Comparison of ENCODE assay signal across 9 mouse cellular contexts in genomic region chr7:4844245-4844916, GRCm38 (mm10). TPM values are rescaled to one million over a fixed set of nuclear protein-coding genes. Genes with fewer than 3 reads are reported as not detected.
DNase-seq lines count a peak whose midpoint lies in the region; ATAC-seq lines count a peak whose summit lies in the region.
"Had no signal": no experiment of that assay in that cellular context is flagged by ENCODE, and none has a peak within 500 bp of the region (broad histone marks: within the 10 kb centered on the region; RNA-seq: fewer than 3 reads in every experiment).

TSS of gene Shisa7 (minus strand) at chr7:4844696.

- H3K4me1 ChIP-seq in heart, embryonic 14.5 days (ENCODE audit: control insufficient read depth in 2 of 2, insufficient read depth in 2 of 2, low read length in 2 of 2), result peaks cover 2 to 14% of the 10 kb centered on the region in 2 experiments; a peak in 2 of 4 replicates
- H3K4me1 ChIP-seq in embryonic facial prominence, embryonic 10.5 days, result peaks cover 29% of the 10 kb centered on the region
- peaks cover 14% of the 10 kb centered on the region for H3K4me1 ChIP-seq in intestine, embryonic 14.5 days (replicated peaks; ENCODE audit: control insufficient read depth, insufficient read depth, low read length)
- H3K4me1 ChIP-seq in midbrain, embryonic 10.5 days, result peaks cover 33% of the 10 kb centered on the region

- no peak for DNase-seq in heart, adult 18-20 months
- no peak for DNase-seq in embryonic facial prominence, embryonic 10.5 days (ENCODE audit: low spot score)
- no peak for DNase-seq in intestine, embryonic 14.5 days (ENCODE audit: low spot score)
- no peak for DNase-seq in midbrain, embryonic 10.5 days (ENCODE audit: low spot score)
- DNase-seq in embryo, embryonic 10.5 days (ENCODE audit: low spot score), result no peak
- no peak for DNase-seq in spleen, postnatal 10 days (ENCODE audit: low spot score in 2 of 2)
- DNase-seq in kidney, postnatal 10 days, result no peak

- peak within 1 kb of the TSS; percentile 63 for H3K4me2 ChIP-seq in heart, embryonic 14.5 days (ENCODE audit: low read length)
- peak within 1 kb of the TSS; percentile 93 for H3K4me2 ChIP-seq in intestine, embryonic 14.5 days (ENCODE audit: low read length)

- no peaks in the 10 kb centered on the region for H3K9me3 ChIP-seq in heart, embryonic 14.5 days (ENCODE audit: control insufficient read depth, low read length)
- no peaks in the 10 kb centered on the region for H3K9me3 ChIP-seq in embryonic facial prominence, embryonic 10.5 days
- no peaks in the 10 kb centered on the region for H3K9me3 ChIP-seq in intestine, embryonic 14.5 days (ENCODE audit: control insufficient read depth, low read length)
- H3K9me3 ChIP-seq in midbrain, embryonic 10.5 days (replicated peaks), result 0 out of 2 replicates have a peak, but pooled peaks cover 6% of the 10 kb centered on the region

- H3K36me3 ChIP-seq in heart, embryonic 14.5 days (ENCODE audit: control insufficient read depth, insufficient read depth, low read length), result no peaks in the 10 kb centered on the region
- no peaks in the 10 kb centered on the region for H3K36me3 ChIP-seq in embryonic facial prominence, embryonic 10.5 days (replicated peaks)
- no peaks in the 10 kb centered on the region for H3K36me3 ChIP-seq in intestine, embryonic 14.5 days (ENCODE audit: control insufficient read depth, insufficient read depth, low read length)
- no peaks in the 10 kb centered on the region for H3K36me3 ChIP-seq in midbrain, embryonic 10.5 days

- H3K27me3 ChIP-seq in heart, embryonic 14.5 days (ENCODE audit: control insufficient read depth, insufficient read depth, low read length), result peaks cover 61% of the 10 kb centered on the region
- peaks cover 83% of the 10 kb centered on the region for H3K27me3 ChIP-seq in embryonic facial prominence, embryonic 10.5 days (replicated peaks; ENCODE audit: low read depth, poor library complexity, severe bottlenecking)
- H3K27me3 ChIP-seq in intestine, embryonic 14.5 days (replicated peaks; ENCODE audit: control insufficient read depth, insufficient read depth, low read length), result peaks cover 60% of the 10 kb centered on the region
- peaks cover 77% of the 10 kb centered on the region for H3K27me3 ChIP-seq in midbrain, embryonic 10.5 days (ENCODE audit: low read depth, poor library complexity, severe bottlenecking)

- no peak within 1 kb of the TSS for H3K27ac ChIP-seq in heart, embryonic 14.5 days (replicated peaks in 1 of 2; ENCODE audit: control insufficient read depth in 1 of 2, insufficient read depth in 1 of 2, low read depth in 2 of 2, low read length in 2 of 2)
- no peak within 1 kb of the TSS; the same call in 1 of the 2 replicates for H3K27ac ChIP-seq in embryonic facial prominence, embryonic 10.5 days (replicated peaks)
- no peak within 1 kb of the TSS for H3K27ac ChIP-seq in intestine, embryonic 14.5 days (ENCODE audit: low read depth)
- H3K27ac ChIP-seq in midbrain, embryonic 10.5 days (replicated peaks), result peak within 1 kb of the TSS; percentile 67

- no peak within 1 kb of the TSS; the same call in 1 of the 2 replicates for H3K9ac ChIP-seq in heart, embryonic 14.5 days (ENCODE audit: low read length)
- peak within 1 kb of the TSS; percentile 25; the same call in 1 of the 2 replicates for H3K9ac ChIP-seq in intestine, embryonic 14.5 days (ENCODE audit: low read length)

- H3K4me3 ChIP-seq in heart, embryonic 14.5 days (ENCODE audit: control insufficient read depth in 1 of 2, insufficient read depth in 1 of 2, low read depth in 1 of 2, low read length in 2 of 2), result peak within 1 kb of the TSS; percentile 18 to 30; a peak in 3 of 4 replicates
- H3K4me3 ChIP-seq in embryonic facial prominence, embryonic 10.5 days, result peak within 1 kb of the TSS; percentile 63
- peak within 1 kb of the TSS; percentile 39 for H3K4me3 ChIP-seq in intestine, embryonic 14.5 days (ENCODE audit: low read depth, low read length)
- H3K4me3 ChIP-seq in midbrain, embryonic 10.5 days, result peak within 1 kb of the TSS; percentile 65
- H3K4me3 ChIP-seq: erythroblast, embryonic 14.5 days had no signal

- ATAC-seq in heart, embryonic 14.5 days (ENCODE audit: insufficient number of reproducible peaks, insufficient read depth, low FRiP score, low read depth), result no peak
- peak; percentile 63 for ATAC-seq in intestine, embryonic 14.5 days (replicated peaks; ENCODE audit: low FRiP score, low TSS enrichment, low read depth)

- WGBS in heart, embryonic 14.5 days, result 1% methylated on average over 41 of the region's 41 CpGs
- WGBS in embryonic facial prominence, embryonic 10.5 days, result 1% methylated on average over 41 of the region's 41 CpGs
- WGBS in intestine, embryonic 14.5 days, result 2% methylated on average over 41 of the region's 41 CpGs
- WGBS in midbrain, embryonic 10.5 days, result 1% methylated on average over 41 of the region's 41 CpGs

RNA-seq across cellular contexts. Expression of gene Shisa7, which starts in this region (rescaled TPM):
- polyA plus RNA-seq in heart, embryonic 14.5 days (2014; fragmentation: Nextera tagmentation; extraction: Ambion mirVana), result 0.05 TPM in 1 of 2 replicates, not detected in the other
- not detected for total RNA-seq in heart, adult 18-20 months (2021)
- polyA plus RNA-seq in embryonic facial prominence, embryonic 10.5 days (2016; fragmentation: Nextera tagmentation; extraction: Ambion mirVana), result 0.23 and 0.35 TPM in 2 replicates
- polyA plus RNA-seq in intestine, embryonic 14.5 days (2014; fragmentation: Nextera tagmentation; extraction: Ambion mirVana), result 0.30 and 0.42 TPM in 2 replicates
- 0.28 and 1.1 TPM in 2 replicates for polyA plus RNA-seq in midbrain, embryonic 10.5 days (2016; fragmentation: Nextera tagmentation; extraction: Ambion mirVana)
- polyA plus RNA-seq: erythroblast, embryonic 14.5 days had no signal

Comparison
In these comparisons a context has a peak if more than half of its experiments do, and no peak if none do; other contexts are left out.
1. Peak in ATAC-seq, H3K4me3 ChIP-seq, H3K9ac ChIP-seq and H3K4me2 ChIP-seq in intestine, embryonic 14.5 days; RNA of the gene not detected or under 1 TPM.